Mouse (Mus musculus) MEL (cell line): Measurements from ENCODE around the gene Lamp1.

Source experiments
- BHLHE40 ChIP-seq: IDR thresholded peaks from 2 replicates; pipeline ENCODE4 v1.6.1; 2012; ENCODE audit warnings: low read depth, mild to moderate bottlenecking, inconsistent platforms, low read length, improper control_type of control experiment, borderline replicate concordance
- CHD2 ChIP-seq: IDR thresholded peaks from 2 replicates; pipeline ENCODE4 v1.6.1; 2011; ENCODE audit warnings: low read length, improper control_type of control experiment
- CTCF ChIP-seq, 3 experiments: IDR thresholded peaks in 2 of 3; conservative IDR thresholded peaks in 1 of 3; 2 replicates each; pipeline ENCODE4 v1.5.1; 2011 to 2012; ENCODE audit warnings: low read length in 3 of 3, low read depth in 2 of 3, mild to moderate bottlenecking in 2 of 3, improper control_type of control experiment in 1 of 3, inconsistent platforms in 1 of 3, mixed read lengths in 1 of 3, moderate library complexity in 1 of 3; ENCODE audit not compliant: control insufficient read depth in 1 of 3, insufficient read depth in 1 of 3, poor library complexity in 1 of 3, severe bottlenecking in 1 of 3
- EP300 ChIP-seq, 2 experiments: IDR thresholded peaks; 2 replicates each; pipeline ENCODE4 v1.6.1; 2011; ENCODE audit warnings: improper control_type of control experiment in 2 of 2, low read length in 2 of 2, low read depth in 1 of 2, mild to moderate bottlenecking in 1 of 2
- ETS1 ChIP-seq: IDR thresholded peaks from 2 replicates; pipeline ENCODE4 v1.6.1; 2012; ENCODE audit warnings: low read depth, mild to moderate bottlenecking, inconsistent platforms, low read length, improper control_type of control experiment, moderate library complexity
- GATA1 ChIP-seq: IDR thresholded peaks from 2 replicates; pipeline ENCODE4 v1.6.1; 2011; ENCODE audit warnings: low read depth, low read length, improper control_type of control experiment
- MAFK ChIP-seq: IDR thresholded peaks from 2 replicates; pipeline ENCODE4 v1.6.1; 2011; ENCODE audit warnings: low read depth, mild to moderate bottlenecking, low read length, improper control_type of control experiment, borderline replicate concordance
- MAX ChIP-seq: IDR thresholded peaks from 2 replicates; pipeline ENCODE4 v1.6.1; 2011; ENCODE audit warnings: low read length, improper control_type of control experiment
- MAZ ChIP-seq: IDR thresholded peaks from 2 replicates; pipeline ENCODE4 v1.6.1; 2012; ENCODE audit warnings: low read depth, mild to moderate bottlenecking, inconsistent platforms, low read length, improper control_type of control experiment
- NRF1 ChIP-seq: IDR thresholded peaks from 2 replicates; pipeline ENCODE4 v1.6.1; 2014; ENCODE audit warnings: low read depth, mild to moderate bottlenecking, inconsistent platforms, low read length, improper control_type of control experiment, moderate library complexity; ENCODE audit not compliant: poor library complexity, insufficient read depth, severe bottlenecking
- POLR2A ChIP-seq, 2 experiments: IDR thresholded peaks; 2 replicates each; pipeline ENCODE4 v1.6.1; 2011 to 2012; ENCODE audit warnings: low read length in 2 of 2, mild to moderate bottlenecking in 2 of 2, control low read depth in 1 of 2, improper control_type of control experiment in 1 of 2, low read depth in 1 of 2, moderate library complexity in 1 of 2; ENCODE audit not compliant: control insufficient read depth in 1 of 2, insufficient read depth in 1 of 2, poor library complexity in 1 of 2
- POLR2AphosphoS5 ChIP-seq: IDR thresholded peaks from 2 replicates; pipeline ENCODE4 v1.6.1; 2012; ENCODE audit warnings: low read depth, borderline replicate concordance, mild to moderate bottlenecking, inconsistent platforms, low read length, moderate library complexity, mixed read lengths
- USF1 ChIP-seq: IDR thresholded peaks from 2 replicates; pipeline ENCODE4 v1.6.1; 2014; ENCODE audit warnings: low read depth, mild to moderate bottlenecking, inconsistent platforms, low read length, improper control_type of control experiment, moderate library complexity
- ZKSCAN1 ChIP-seq: IDR thresholded peaks from 2 replicates; pipeline ENCODE4 v1.6.1; 2012; ENCODE audit warnings: low read depth, mild to moderate bottlenecking, inconsistent platforms, low read length, improper control_type of control experiment, moderate library complexity

- TF ChIP-seq CHD2 (peak; percentile 97), POLR2A (IDR thresholded peaks at IDR 0.05; ENCODE audit: control insufficient read depth in 1 of 2, insufficient read depth in 1 of 2, low read depth in 1 of 2, low read length in 2 of 2, poor library complexity in 1 of 2) (peak in 1 of 2 experiments; percentile 63; a peak in 3 of 4 replicates), GATA1 (no peak), BHLHE40 (peak; percentile 98), ETS1 (peak; percentile 84), POLR2AphosphoS5 (no peak; the same call in 1 of the 2 replicates), ZKSCAN1 (no peak), CTCF (IDR thresholded peaks at IDR 0.05 in 2 of 3, conservative IDR thresholded peaks at IDR 0.05 in 1 of 3; ENCODE audit: control insufficient read depth in 1 of 3, insufficient read depth in 1 of 3, low read depth in 2 of 3, low read length in 3 of 3, poor library complexity in 1 of 3, severe bottlenecking in 1 of 3) (no peak), MAZ (peak; percentile 53; the same call in 1 of the 2 replicates), NRF1 (peak; percentile 49; the same call in 1 of the 2 replicates), EP300 (IDR thresholded peaks at IDR 0.05; ENCODE audit: low read depth in 1 of 2, low read length in 2 of 2) (peak in 1 of 2 experiments; percentile 33; a peak in 1 of 4 replicates), USF1 (peak; percentile 92), MAX (peak; percentile 97), MAFK (no peak)
These were observed at the start of gene Lamp1 for GRCm38 (mm10) chr8:13158718-13159376.
